Mouse (Mus musculus) embryonic facial prominence, embryonic 14.5 days (tissue): ENCODE measurements around the gene Ccdc85a. TPM values are rescaled to one million over a fixed set of nuclear protein-coding genes. Genes with fewer than 3 reads are reported as not detected.

Experiments used
- ATAC-seq: fragments of 200-750 bp; cut with Nextera tagmentation; 2 replicates; pipeline ENCODE4 v1.8.0; 2017; ENCODE audit warnings: low read depth, moderate number of reproducible peaks, moderate TSS enrichment
- DNase-seq: peaks from one replicate; pipeline ENCODE4 v3.0.0-alpha.2; 2015; ENCODE audit warnings: low spot score
- H3K27ac ChIP-seq: fragments of 300-500 bp; sonication (generic); replicated peaks from 2 replicates; pipeline ENCODE4 v1.5.1; 2014; ENCODE audit warnings: low read depth, mild to moderate bottlenecking, low read length, moderate library complexity
- H3K27me3 ChIP-seq: fragments of 300-500 bp; sonication (generic); replicated peaks from 2 replicates; pipeline ENCODE4 v1.6.1; 2014; ENCODE audit warnings: low read length; ENCODE audit not compliant: control insufficient read depth, insufficient read depth
- H3K36me3 ChIP-seq: fragments of 300-500 bp; sonication (generic); 2 replicates; pipeline ENCODE4 v1.6.1; 2014; ENCODE audit warnings: low read length, mixed read lengths; ENCODE audit not compliant: control insufficient read depth, insufficient read depth
- H3K4me1 ChIP-seq: fragments of 300-500 bp; sonication (generic); 2 replicates; pipeline ENCODE4 v1.6.1; 2014; ENCODE audit warnings: antibody characterized with exemption, low read length; ENCODE audit not compliant: control insufficient read depth, insufficient read depth
- H3K4me2 ChIP-seq: fragments of 300-500 bp; sonication (generic); 2 replicates; pipeline ENCODE4 v1.6.1; 2014; ENCODE audit warnings: low read depth, mild to moderate bottlenecking, low read length, moderate library complexity, mixed read lengths
- H3K4me3 ChIP-seq: fragments of 300-500 bp; sonication (generic); 2 replicates; pipeline ENCODE4 v1.5.1; 2014; ENCODE audit warnings: low read depth, mild to moderate bottlenecking, low read length
- H3K9ac ChIP-seq: fragments of 300-500 bp; sonication (generic); 2 replicates; pipeline ENCODE4 v1.6.1; 2014; ENCODE audit warnings: low read depth, mild to moderate bottlenecking, low read length, moderate library complexity, mixed read lengths
- H3K9me3 ChIP-seq: fragments of 300-500 bp; sonication (generic); 2 replicates; pipeline ENCODE4 v1.6.1; 2016; ENCODE audit warnings: low read length; ENCODE audit not compliant: control insufficient read depth
- WGBS: fragments of 180-500 bp; shearing (Covaris S2); extraction: QIAGEN DNeasy Blood & Tissue Kit; methylation state at CpG from one replicate; pipeline ENCODE4 v1.1.7; 2014; 5-methylcytosine and 5-hydroxymethylcytosine counted together
- polyA plus RNA-seq: library from polyadenylated mRNA; unstranded; fragments of >200 nt; fragmentation: Nextera tagmentation; extraction: Ambion mirVana; gene quantifications from 2 replicates; pipeline ENCODE4 v1.2.1, GENCODE M21; 2014

Ccdc85a gene
- polyA plus RNA-seq, 1 experiment from 2014 or later, result 4.0 TPM

DNA sequence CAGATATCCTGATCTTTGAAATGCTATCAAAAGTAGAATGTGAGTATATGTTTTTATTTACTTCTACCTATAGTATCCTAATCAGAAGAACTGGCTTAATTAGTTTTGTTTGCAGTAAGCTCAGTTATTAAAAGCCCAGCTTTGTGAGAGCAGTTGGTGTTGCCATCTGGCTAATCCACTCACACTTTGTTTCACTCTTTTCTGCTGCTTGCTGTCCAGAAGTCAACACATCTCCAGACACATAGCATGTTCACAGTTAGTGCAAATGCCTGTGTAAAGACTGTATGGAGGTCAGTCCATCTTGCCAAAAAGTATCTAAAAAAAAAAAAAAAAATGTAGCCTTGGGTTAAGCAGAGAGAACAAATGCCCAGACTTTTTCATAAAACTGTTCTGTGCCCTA lies 27.7 kb downstream of the Ccdc85a start:
- H3K27ac ChIP-seq, result no peak overlapping the region
- H3K9me3 ChIP-seq, result peaks cover 8% of the 10 kb centered on the region; the same call in 1 of the 2 replicates
- no peak overlapping the region for H3K9ac ChIP-seq
- no peak overlapping the region for H3K4me2 ChIP-seq
- DNase-seq (no peak), ATAC-seq (no peak)
- no peaks in the 10 kb centered on the region; the same call in 1 of the 2 replicates for H3K4me1 ChIP-seq
- H3K36me3 ChIP-seq, result no peaks in the 10 kb centered on the region
- no peak overlapping the region for H3K4me3 ChIP-seq
- no peaks in the 10 kb centered on the region for H3K27me3 ChIP-seq

DNA sequence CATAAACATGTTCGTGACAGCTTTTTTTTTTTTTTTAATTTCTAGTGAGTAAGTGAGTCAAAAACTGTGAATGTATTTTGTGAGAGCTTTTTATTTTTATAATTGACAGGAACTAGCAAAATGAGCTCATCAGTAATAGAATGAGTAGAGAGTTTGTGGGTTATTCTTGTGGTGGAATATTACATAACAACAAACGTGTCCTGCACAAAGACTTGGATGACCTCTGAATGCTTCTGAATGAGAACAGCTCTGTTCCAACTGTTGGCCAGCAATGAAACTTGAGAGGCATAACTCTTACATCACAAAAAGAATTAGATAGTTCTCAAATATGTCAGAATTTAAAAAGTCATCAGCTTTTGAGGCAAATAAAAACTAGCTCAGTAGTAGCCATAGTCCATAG lies 40.7 kb downstream of the Ccdc85a start:
- Histone ChIP-seq H3K27me3 (no peaks in the 10 kb centered on the region), H3K9ac (no peak overlapping the region), H3K27ac (no peak overlapping the region), H3K4me1 (no peaks in the 10 kb centered on the region), H3K9me3 (no peaks in the 10 kb centered on the region), H3K4me2 (no peak overlapping the region), H3K36me3 (no peaks in the 10 kb centered on the region), H3K4me3 (no peak overlapping the region)
- WGBS, result 83% methylated on average over 2 of the region's 2 CpGs
- ATAC-seq, result no peak
- no peak for DNase-seq

DNA sequence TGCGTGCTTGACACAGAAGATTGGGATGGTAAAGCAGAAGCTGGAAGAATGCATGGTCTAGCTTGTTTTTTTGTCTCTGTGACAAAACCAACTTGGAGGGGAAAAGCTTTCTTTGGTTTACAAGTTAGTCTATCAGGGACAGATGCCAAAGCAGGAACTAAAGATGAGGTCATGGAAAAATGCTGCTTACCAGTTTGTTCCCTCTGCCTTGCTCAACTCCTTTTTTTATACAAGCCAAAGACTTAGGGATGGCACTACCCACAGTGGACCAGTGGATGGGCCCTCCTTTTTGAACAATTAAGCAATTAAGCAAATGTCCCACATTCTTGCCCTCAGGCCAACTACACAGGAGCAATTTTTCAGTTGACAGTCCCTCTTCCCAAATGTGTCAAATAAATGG lies 42.8 kb downstream of the Ccdc85a start:
- Histone ChIP-seq H3K27me3 (no peaks in the 10 kb centered on the region), H3K27ac (no peak overlapping the region), H3K9me3 (no peaks in the 10 kb centered on the region), H3K4me3 (no peak overlapping the region), H3K36me3 (no peaks in the 10 kb centered on the region), H3K4me2 (no peak overlapping the region), H3K4me1 (no peaks in the 10 kb centered on the region), H3K9ac (no peak overlapping the region)
- WGBS, result 92% methylated on average over 1 of the region's 1 CpGs
- peak; percentile 6 for DNase-seq
- no peak for ATAC-seq

- Histone ChIP-seq H3K36me3 (no peaks in the 10 kb centered on the region), H3K4me2 (no peak overlapping the region), H3K4me1 (no peaks in the 10 kb centered on the region), H3K27me3 (no peaks in the 10 kb centered on the region), H3K9me3 (peaks cover 15% of the 10 kb centered on the region; the same call in 1 of the 2 replicates), H3K27ac (no peak overlapping the region), H3K4me3 (no peak overlapping the region), H3K9ac (no peak overlapping the region)
- ATAC-seq, result no peak
- 81% methylated on average over 2 of the region's 2 CpGs for WGBS
- no peak for DNase-seq
Observed at GRCm38 (mm10) chr11:28533286-28533685, 50.8 kb downstream of the Ccdc85a start.

DNA sequence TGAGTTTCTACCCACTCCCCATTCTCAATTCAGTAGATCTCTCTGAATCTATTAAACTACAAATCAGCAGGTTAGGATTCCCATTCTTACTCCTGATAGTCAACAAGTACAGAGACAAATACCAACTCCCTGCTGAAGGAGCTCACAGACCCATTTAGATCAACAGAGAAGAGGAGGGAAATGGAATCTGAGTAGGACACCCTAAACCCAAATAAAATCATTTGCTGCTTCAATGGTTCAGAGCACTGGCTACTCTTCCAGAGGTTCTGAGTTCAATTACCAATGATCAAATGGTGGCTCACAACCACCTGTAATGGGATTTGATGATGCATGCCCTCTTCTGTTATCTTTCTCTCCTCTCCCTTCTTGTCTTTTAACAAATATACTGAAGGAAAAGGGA lies 82.9 kb downstream of the Ccdc85a start:
- H3K4me1 ChIP-seq, result no peaks in the 10 kb centered on the region
- no peaks in the 10 kb centered on the region for H3K27me3 ChIP-seq
- no peak overlapping the region for H3K4me3 ChIP-seq
- no peak for ATAC-seq
- H3K36me3 ChIP-seq, result no peaks in the 10 kb centered on the region
- no peak for DNase-seq
- no peaks in the 10 kb centered on the region for H3K9me3 ChIP-seq
- no peak overlapping the region for H3K27ac ChIP-seq
- no peak overlapping the region for H3K4me2 ChIP-seq
- no peak overlapping the region for H3K9ac ChIP-seq

- no peak overlapping the region for H3K27ac ChIP-seq
- H3K9me3 ChIP-seq, result no peaks in the 10 kb centered on the region
- no peaks in the 10 kb centered on the region for H3K27me3 ChIP-seq
- no peak overlapping the region for H3K4me2 ChIP-seq
- no peak overlapping the region for H3K4me3 ChIP-seq
- ATAC-seq (no peak), DNase-seq (no peak)
- H3K9ac ChIP-seq, result no peak overlapping the region
- H3K4me1 ChIP-seq, result no peaks in the 10 kb centered on the region
- H3K36me3 ChIP-seq, result no peaks in the 10 kb centered on the region
Observed at GRCm38 (mm10) chr11:28497034-28497433, 87.1 kb downstream of the Ccdc85a start.

- DNase-seq, result no peak
- no peaks in the 10 kb centered on the region for H3K27me3 ChIP-seq
- no peak for ATAC-seq
- no peak overlapping the region for H3K9ac ChIP-seq
- H3K4me1 ChIP-seq, result no peaks in the 10 kb centered on the region
- H3K9me3 ChIP-seq, result no peaks in the 10 kb centered on the region
- H3K36me3 ChIP-seq, result no peaks in the 10 kb centered on the region
- H3K4me3 ChIP-seq, result no peak overlapping the region
- H3K4me2 ChIP-seq, result no peak overlapping the region
- no peak overlapping the region for H3K27ac ChIP-seq
Observed at GRCm38 (mm10) chr11:28493362-28493761, 90.8 kb downstream of the Ccdc85a start.

DNA sequence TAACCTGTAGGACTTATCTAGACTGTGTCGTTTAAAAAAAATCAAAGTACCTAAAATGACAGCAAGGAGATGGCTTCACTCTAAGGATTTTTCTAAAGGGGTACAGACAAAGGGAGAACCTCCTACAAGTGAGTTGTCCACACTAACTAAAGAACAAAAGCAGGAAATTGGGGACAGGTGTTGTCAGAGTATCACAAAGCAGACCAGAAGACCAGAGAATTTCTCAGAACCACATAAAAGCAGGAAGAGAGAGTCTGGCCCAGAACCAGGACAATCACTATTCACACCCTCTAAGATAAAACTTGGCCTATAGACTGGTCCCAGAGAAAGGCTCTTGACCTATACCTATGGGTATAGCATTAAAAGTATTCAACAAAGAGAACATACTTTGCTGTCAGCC lies 92.8 kb downstream of the Ccdc85a start:
- Histone ChIP-seq H3K27me3 (no peaks in the 10 kb centered on the region), H3K4me1 (no peaks in the 10 kb centered on the region), H3K9me3 (no peaks in the 10 kb centered on the region), H3K4me3 (no peak overlapping the region), H3K4me2 (no peak overlapping the region), H3K36me3 (no peaks in the 10 kb centered on the region), H3K27ac (no peak overlapping the region), H3K9ac (no peak overlapping the region)
- 83% methylated on average over 1 of the region's 1 CpGs for WGBS
- ATAC-seq (no peak), DNase-seq (no peak)

DNA sequence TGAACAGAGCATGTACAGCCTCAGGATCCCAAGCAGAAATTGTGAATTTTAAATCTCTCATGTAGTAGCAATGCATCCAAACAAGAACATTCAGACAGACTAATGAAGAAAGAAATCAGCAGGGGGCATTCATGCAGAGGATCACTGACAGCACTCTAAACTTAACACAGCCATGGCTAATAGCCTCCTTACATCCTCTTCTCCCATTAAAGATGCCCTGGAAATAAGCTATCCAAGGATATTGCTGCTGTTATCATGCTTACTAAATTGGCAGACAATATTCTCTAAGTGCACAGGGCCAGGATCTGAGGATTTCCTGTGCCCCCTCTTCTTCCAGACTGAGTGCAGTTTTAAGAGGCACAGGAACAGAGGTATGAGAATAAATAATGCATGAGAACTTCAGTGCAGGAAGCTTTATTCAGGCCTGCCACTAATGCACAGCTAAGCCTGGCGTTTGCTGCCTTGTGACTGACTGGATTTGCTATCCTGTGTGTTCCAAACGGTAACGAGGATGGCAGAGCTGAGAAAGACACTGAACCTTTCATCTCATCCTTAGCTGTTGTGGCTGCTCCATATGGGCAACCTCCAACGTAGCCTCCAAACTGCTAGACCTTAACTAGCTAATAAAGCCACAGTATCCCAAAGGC lies 99.9 kb downstream of the Ccdc85a start:
- Histone ChIP-seq H3K4me3 (no peak overlapping the region), H3K36me3 (no peaks in the 10 kb centered on the region), H3K27ac (no peak overlapping the region), H3K4me1 (no peaks in the 10 kb centered on the region), H3K9ac (no peak overlapping the region), H3K9me3 (no peaks in the 10 kb centered on the region), H3K4me2 (no peak overlapping the region), H3K27me3 (no peaks in the 10 kb centered on the region)
- no peak for DNase-seq
- WGBS, result 51% methylated on average over 4 of the region's 4 CpGs
- ATAC-seq, result no peak
